ENCODE assay signal across 26 mouse cellular contexts in genomic region chr4:136892371-136892770, GRCm38 (mm10). TPM values are rescaled to one million over a fixed set of nuclear protein-coding genes. Genes with fewer than 3 reads are reported as not detected.
DNase-seq lines count a peak whose midpoint lies in the region; ATAC-seq and TF ChIP-seq lines count a peak whose summit lies in the region.
"Had no signal": no experiment of that assay in that cellular context is flagged by ENCODE, and none has a peak within 500 bp of the region (broad histone marks: within the 10 kb centered on the region; RNA-seq: fewer than 3 reads in every experiment).

No protein-coding gene starts in this region.

- H3K9ac ChIP-seq in forebrain, embryonic 16.5 days (replicated peaks; ENCODE audit: low read depth, low read length), result 0 out of 2 replicates have a peak overlapping the region, but pooled peaks have one; percentile 5
- no peak overlapping the region for H3K9ac ChIP-seq in forebrain, embryonic 13.5 days
- H3K9ac ChIP-seq in hindbrain, postnatal 0 days (replicated peaks; ENCODE audit: low read length), result 0 out of 2 replicates have a peak overlapping the region, but pooled peaks have one; percentile 1
- H3K9ac ChIP-seq: liver, embryonic 15.5 days; midbrain, embryonic 15.5 days; neural tube, embryonic 15.5 days had no signal

- no peaks in the 10 kb centered on the region for H3K9me3 ChIP-seq in forebrain, embryonic 16.5 days (ENCODE audit: control insufficient read depth, low read length)
- no peaks in the 10 kb centered on the region for H3K9me3 ChIP-seq in forebrain, embryonic 13.5 days (replicated peaks)
- H3K9me3 ChIP-seq in hindbrain, postnatal 0 days (ENCODE audit: low read length), result no peaks in the 10 kb centered on the region
- H3K9me3 ChIP-seq in hindbrain, embryonic 10.5 days, result no peaks in the 10 kb centered on the region
- no peaks in the 10 kb centered on the region for H3K9me3 ChIP-seq in megakaryocyte, embryonic 14.5 days
- H3K9me3 ChIP-seq: heart, embryonic 10.5 days; limb, embryonic 10.5 days; liver, embryonic 15.5 days; midbrain, embryonic 15.5 days; neural tube, embryonic 15.5 days had no signal

- no peak overlapping the region for H3K4me2 ChIP-seq in forebrain, embryonic 16.5 days (ENCODE audit: low read length)
- no peak overlapping the region for H3K4me2 ChIP-seq in forebrain, embryonic 13.5 days
- H3K4me2 ChIP-seq in hindbrain, postnatal 0 days (ENCODE audit: low read depth, low read length), result no peak overlapping the region
- H3K4me2 ChIP-seq: liver, embryonic 15.5 days; midbrain, embryonic 15.5 days; neural tube, embryonic 15.5 days had no signal

- DNase-seq in hindbrain, postnatal 0 days (ENCODE audit: low spot score), result no peak
- DNase-seq in hindbrain, embryonic 10.5 days (ENCODE audit: low spot score), result no peak
- DNase-seq in urinary bladder, postnatal 4 days (ENCODE audit: low spot score in 2 of 2), result no peak
- DNase-seq: adrenal gland, adult 8-10 months; cerebellum, adult 11 months; cerebellum, postnatal 10 days; gastrocnemius, postnatal 14 days; kidney, adult 18-20 months; kidney, postnatal 14 days; lung, postnatal 10 days; right cerebral cortex, postnatal 14 days; thymus, postnatal 25 days had no signal

- H3K4me3 ChIP-seq in forebrain, embryonic 16.5 days (replicated peaks; ENCODE audit: low read length), result no peak overlapping the region
- H3K4me3 ChIP-seq in forebrain, embryonic 13.5 days, result no peak overlapping the region
- no peak overlapping the region for H3K4me3 ChIP-seq in hindbrain, postnatal 0 days (ENCODE audit: low read length)
- no peak overlapping the region for H3K4me3 ChIP-seq in hindbrain, embryonic 10.5 days
- H3K4me3 ChIP-seq in megakaryocyte, embryonic 14.5 days (replicated peaks), result peak overlapping the region; percentile 60
- peak overlapping the region; percentile 71 for H3K4me3 ChIP-seq in macrophage (ENCODE audit: inconsistent target)
- H3K4me3 ChIP-seq: heart, embryonic 10.5 days; limb, embryonic 10.5 days; liver, embryonic 15.5 days; midbrain, embryonic 15.5 days; neural tube, embryonic 15.5 days had no signal

- no peak for TF ChIP-seq CTCF in hindbrain, postnatal 0 days (IDR thresholded peaks at IDR 0.05; ENCODE audit: low read depth)

- H3K4me1 ChIP-seq in forebrain, embryonic 16.5 days (replicated peaks; ENCODE audit: control insufficient read depth, insufficient read depth, low read length), result peaks cover 4% of the 10 kb centered on the region; the same call in 1 of the 2 replicates
- peaks cover 7% of the 10 kb centered on the region for H3K4me1 ChIP-seq in forebrain, embryonic 13.5 days
- no peaks in the 10 kb centered on the region for H3K4me1 ChIP-seq in hindbrain, postnatal 0 days (ENCODE audit: insufficient read depth, low read length)
- H3K4me1 ChIP-seq in hindbrain, embryonic 10.5 days (replicated peaks), result peaks cover 21% of the 10 kb centered on the region
- H3K4me1 ChIP-seq in megakaryocyte, embryonic 14.5 days, result peaks cover 39% of the 10 kb centered on the region
- H3K4me1 ChIP-seq: liver, embryonic 15.5 days had no signal

- WGBS in forebrain, embryonic 16.5 days, result 58% methylated on average over 7 of the region's 7 CpGs
- 70% methylated on average over 7 of the region's 7 CpGs for WGBS in forebrain, embryonic 13.5 days
- WGBS in hindbrain, postnatal 0 days, result 51% methylated on average over 7 of the region's 7 CpGs
- 66% methylated on average over 7 of the region's 7 CpGs for WGBS in hindbrain, embryonic 10.5 days
- 55% methylated on average over 7 of the region's 7 CpGs for WGBS in macrophage (ENCODE audit: missing documents)

- H3K27me3 ChIP-seq in forebrain, embryonic 16.5 days (replicated peaks; ENCODE audit: control insufficient read depth, insufficient read depth, low read length), result peaks cover 20% of the 10 kb centered on the region
- H3K27me3 ChIP-seq in forebrain, embryonic 13.5 days, result peaks cover 53% of the 10 kb centered on the region
- H3K27me3 ChIP-seq in hindbrain, postnatal 0 days (ENCODE audit: insufficient read depth, low read length), result peaks cover 9% of the 10 kb centered on the region
- H3K27me3 ChIP-seq in hindbrain, embryonic 10.5 days (ENCODE audit: insufficient read depth, poor library complexity, severe bottlenecking), result peaks cover 72% of the 10 kb centered on the region
- H3K27me3 ChIP-seq in megakaryocyte, embryonic 14.5 days (replicated peaks), result peaks cover 92% of the 10 kb centered on the region

- H3K79me2 ChIP-seq in macrophage (ENCODE audit: inconsistent target), result peaks cover 78% of the 10 kb centered on the region

- no peak overlapping the region for H3K27ac ChIP-seq in forebrain, embryonic 16.5 days (ENCODE audit: low read length)
- no peak overlapping the region for H3K27ac ChIP-seq in forebrain, embryonic 13.5 days
- H3K27ac ChIP-seq in hindbrain, postnatal 0 days, result no peak overlapping the region
- no peak overlapping the region for H3K27ac ChIP-seq in hindbrain, embryonic 10.5 days
- H3K27ac ChIP-seq in macrophage, result peak overlapping the region; percentile 98
- H3K27ac ChIP-seq: heart, embryonic 10.5 days; limb, embryonic 10.5 days; liver, embryonic 15.5 days; midbrain, embryonic 15.5 days; neural tube, embryonic 15.5 days had no signal

- H3K36me3 ChIP-seq in forebrain, embryonic 16.5 days (ENCODE audit: control insufficient read depth, insufficient read depth), result no peaks in the 10 kb centered on the region
- no peaks in the 10 kb centered on the region for H3K36me3 ChIP-seq in forebrain, embryonic 13.5 days (ENCODE audit: poor library complexity, severe bottlenecking)
- H3K36me3 ChIP-seq in hindbrain, postnatal 0 days (ENCODE audit: insufficient read depth, low read length), result no peaks in the 10 kb centered on the region
- H3K36me3 ChIP-seq in hindbrain, embryonic 10.5 days, result no peaks in the 10 kb centered on the region
- H3K36me3 ChIP-seq in megakaryocyte, embryonic 14.5 days (replicated peaks; ENCODE audit: low read length), result no peaks in the 10 kb centered on the region
- no peaks in the 10 kb centered on the region; the same call in 1 of the 2 replicates for H3K36me3 ChIP-seq in macrophage (ENCODE audit: inconsistent target)
- H3K36me3 ChIP-seq: heart, embryonic 10.5 days; limb, embryonic 10.5 days; liver, embryonic 15.5 days; midbrain, embryonic 15.5 days; neural tube, embryonic 15.5 days had no signal

- ATAC-seq in forebrain, embryonic 16.5 days, result no peak
- no peak for ATAC-seq in forebrain, embryonic 13.5 days
- ATAC-seq in hindbrain, postnatal 0 days, result no peak
- ATAC-seq in megakaryocyte, adult 5-6 weeks (ENCODE audit: poor library complexity, severe bottlenecking), result no peak
- ATAC-seq: CD4-positive, CD25-positive, alpha-beta regulatory T cell, adult 4 months; midbrain, embryonic 15.5 days; Patski had no signal

RNA-seq across cellular contexts. Expression of gene C1qc, which starts 0.5 kb away (rescaled TPM):
- 13.9 and 17.6 TPM in 2 replicates for polyA plus RNA-seq in forebrain, embryonic 16.5 days (2015; fragmentation: Nextera tagmentation; extraction: Ambion mirVana)
- 8.0 and 8.3 TPM in 2 replicates for polyA plus RNA-seq in forebrain, embryonic 13.5 days (2015; fragmentation: Nextera tagmentation; extraction: Ambion mirVana)
- 71.8 and 90.1 TPM in 2 replicates for total RNA-seq in hindbrain, postnatal 0 days (2014; rRNA removed)
- polyA plus RNA-seq in hindbrain, postnatal 0 days (2015; fragmentation: Nextera tagmentation; extraction: Ambion mirVana), result 47.1 and 48.3 TPM in 2 replicates
- polyA plus RNA-seq in hindbrain, embryonic 10.5 days (2016; fragmentation: Nextera tagmentation; extraction: Ambion mirVana), result 7.5 and 18.5 TPM in 2 replicates
- 141 and 357 TPM in 2 replicates for polyA plus RNA-seq in megakaryocyte, embryonic 14.5 days (2012; ENCODE audit: insufficient read depth, low replicate concordance)
- 0.98 and 1.4 TPM in 2 replicates for total RNA-seq in megakaryocyte, adult 5-6 weeks (2015)
- 0.53 and 0.62 TPM in 2 replicates for total RNA-seq in megakaryocyte, adult 5-6 weeks (2017)
- total RNA-seq in macrophage (2018; cell fraction: chromatin; rRNA removed), result 100 to 1,000 TPM in 25 of 26 experiments, 10 to 100 TPM in 1; 95.1 to 327 (median 211) TPM
- total RNA-seq in macrophage (2018; cell fraction: cytosol; rRNA removed), result 1,000 to 10,000 TPM; 1,563 to 2,828 (median 2,236) TPM
- 1,000 to 10,000 TPM in 15 of 26 experiments, 100 to 1,000 TPM in 11; 316 to 2,031 (median 1,090) TPM for total RNA-seq in macrophage (2018; cell fraction: nucleus; rRNA removed)
- 1,305 to 3,254 TPM (median 2,696 TPM) in 3 replicates for polyA plus RNA-seq in macrophage (2018)
- total RNA-seq: ES-E14; megakaryocyte-erythroid progenitor cell, adult 5-6 weeks had no signal
- polyA plus RNA-seq: Patski had no signal

RNA-seq across cellular contexts. Expression of gene C1qa, which starts 6.2 kb away (rescaled TPM):
- polyA plus RNA-seq in forebrain, embryonic 16.5 days (2015; fragmentation: Nextera tagmentation; extraction: Ambion mirVana), result 16.8 and 24.6 TPM in 2 replicates
- 10.6 and 12.0 TPM in 2 replicates for polyA plus RNA-seq in forebrain, embryonic 13.5 days (2015; fragmentation: Nextera tagmentation; extraction: Ambion mirVana)
- total RNA-seq in hindbrain, postnatal 0 days (2014; rRNA removed), result 49.6 and 55.4 TPM in 2 replicates
- 48.4 and 49.9 TPM in 2 replicates for polyA plus RNA-seq in hindbrain, postnatal 0 days (2015; fragmentation: Nextera tagmentation; extraction: Ambion mirVana)
- polyA plus RNA-seq in hindbrain, embryonic 10.5 days (2016; fragmentation: Nextera tagmentation; extraction: Ambion mirVana), result 4.8 and 10.8 TPM in 2 replicates
- polyA plus RNA-seq in megakaryocyte, embryonic 14.5 days (2012; ENCODE audit: insufficient read depth, low replicate concordance), result 12.9 and 134 TPM in 2 replicates
- 1.0 and 2.3 TPM in 2 replicates for total RNA-seq in megakaryocyte, adult 5-6 weeks (2015)
- 0.29 and 1.0 TPM in 2 replicates for total RNA-seq in megakaryocyte, adult 5-6 weeks (2017)
- total RNA-seq in macrophage (2018; cell fraction: chromatin; rRNA removed), result 10 to 100 TPM in 23 of 26 experiments, 1 to 10 TPM in 3; 8.0 to 92.5 (median 31.4) TPM
- 100 to 1,000 TPM; 148 to 990 (median 381) TPM for total RNA-seq in macrophage (2018; cell fraction: cytosol; rRNA removed)
- total RNA-seq in macrophage (2018; cell fraction: nucleus; rRNA removed), result 1,000 to 10,000 TPM in 1 of 26 experiments, 100 to 1,000 TPM in 23, 10 to 100 TPM in 2; 52.4 to 1,188 (median 312) TPM
- polyA plus RNA-seq in macrophage (2018), result 239 to 760 TPM (median 518 TPM) in 3 replicates
- total RNA-seq: ES-E14; megakaryocyte-erythroid progenitor cell, adult 5-6 weeks had no signal
- polyA plus RNA-seq: Patski had no signal

RNA-seq across cellular contexts. Expression of gene C1qb, which starts 6.4 kb away (rescaled TPM):
- polyA plus RNA-seq in forebrain, embryonic 16.5 days (2015; fragmentation: Nextera tagmentation; extraction: Ambion mirVana), result 24.1 and 32.0 TPM in 2 replicates
- 19.1 and 20.4 TPM in 2 replicates for polyA plus RNA-seq in forebrain, embryonic 13.5 days (2015; fragmentation: Nextera tagmentation; extraction: Ambion mirVana)
- 65.5 and 72.0 TPM in 2 replicates for total RNA-seq in hindbrain, postnatal 0 days (2014; rRNA removed)
- polyA plus RNA-seq in hindbrain, postnatal 0 days (2015; fragmentation: Nextera tagmentation; extraction: Ambion mirVana), result 75.8 and 79.7 TPM in 2 replicates
- 23.4 and 38.4 TPM in 2 replicates for polyA plus RNA-seq in hindbrain, embryonic 10.5 days (2016; fragmentation: Nextera tagmentation; extraction: Ambion mirVana)
- polyA plus RNA-seq in megakaryocyte, embryonic 14.5 days (2012; ENCODE audit: insufficient read depth, low replicate concordance), result 57.3 and 199 TPM in 2 replicates
- 2.2 and 3.3 TPM in 2 replicates for total RNA-seq in megakaryocyte, adult 5-6 weeks (2015)
- 1.9 and 2.2 TPM in 2 replicates for total RNA-seq in megakaryocyte, adult 5-6 weeks (2017)
- total RNA-seq in macrophage (2018; cell fraction: chromatin; rRNA removed), result 100 to 1,000 TPM; 113 to 414 (median 234) TPM
- total RNA-seq in macrophage (2018; cell fraction: cytosol; rRNA removed), result 1,000 to 10,000 TPM; 2,302 to 3,667 (median 3,163) TPM
- total RNA-seq in macrophage (2018; cell fraction: nucleus; rRNA removed), result 1,000 to 10,000 TPM in 23 of 26 experiments, 100 to 1,000 TPM in 3; 409 to 2,296 (median 1,392) TPM
- polyA plus RNA-seq in macrophage (2018), result 3,433 to 4,548 TPM (median 3,856 TPM) in 3 replicates
- total RNA-seq: ES-E14; megakaryocyte-erythroid progenitor cell, adult 5-6 weeks had no signal
- polyA plus RNA-seq: Patski had no signal

RNA-seq across cellular contexts. Expression of gene Ephb2, which starts 56.6 kb away (rescaled TPM):
- polyA plus RNA-seq in forebrain, embryonic 16.5 days (2015; fragmentation: Nextera tagmentation; extraction: Ambion mirVana), result 12.3 and 13.1 TPM in 2 replicates
- polyA plus RNA-seq in forebrain, embryonic 13.5 days (2015; fragmentation: Nextera tagmentation; extraction: Ambion mirVana), result 10.7 and 12.7 TPM in 2 replicates
- total RNA-seq in hindbrain, postnatal 0 days (2014; rRNA removed), result 136 and 150 TPM in 2 replicates
- 12.6 and 13.0 TPM in 2 replicates for polyA plus RNA-seq in hindbrain, postnatal 0 days (2015; fragmentation: Nextera tagmentation; extraction: Ambion mirVana)
- 13.4 and 21.5 TPM in 2 replicates for polyA plus RNA-seq in hindbrain, embryonic 10.5 days (2016; fragmentation: Nextera tagmentation; extraction: Ambion mirVana)
- polyA plus RNA-seq in megakaryocyte, embryonic 14.5 days (2012; ENCODE audit: insufficient read depth, low replicate concordance), result 0.20 TPM in 1 of 2 replicates, not detected in the other
- total RNA-seq in megakaryocyte, adult 5-6 weeks (2015), result 1.1 and 1.4 TPM in 2 replicates
- 0.77 and 1.2 TPM in 2 replicates for total RNA-seq in megakaryocyte, adult 5-6 weeks (2017)
- 1 to 10 TPM in 1 of 26 experiments, under 1 TPM in 5, not detected in 20; 0.19 to 2.6 (median 0.41) TPM for total RNA-seq in macrophage (2018; cell fraction: chromatin; rRNA removed)
- total RNA-seq in macrophage (2018; cell fraction: cytosol; rRNA removed), result under 1 TPM in 22 of 26 experiments, not detected in 4; under 0.01 to 0.28 (median 0.08) TPM
- total RNA-seq in macrophage (2018; cell fraction: nucleus; rRNA removed), result under 1 TPM in 10 of 26 experiments, not detected in 16; 0.10 to 0.75 (median 0.22) TPM
- 0.07 to 0.10 TPM in 2 of 3 replicates, not detected in the other for polyA plus RNA-seq in macrophage (2018)
- polyA plus RNA-seq: CD4-positive, CD25-positive, alpha-beta regulatory T cell, adult 4 months had no signal

Comparison
In these comparisons a context has a peak if more than half of its experiments do, and no peak if none do; other contexts are left out.
1. H3K4me3 ChIP-seq: peak in megakaryocyte, embryonic 14.5 days (single experiment) and macrophage (single experiment); none in forebrain, embryonic 16.5 days (single experiment), forebrain, embryonic 13.5 days (single experiment), hindbrain, postnatal 0 days (single experiment) and hindbrain, embryonic 10.5 days (single experiment).
2. RNA of gene C1qb, which starts 6.4 kb away (polyA plus RNA-seq): 3,433 to 4,548 TPM in macrophage; 57.3 to 199 TPM in megakaryocyte, embryonic 14.5 days, 75.8 to 79.7 TPM in hindbrain, postnatal 0 days, 23.4 to 38.4 TPM in hindbrain, embryonic 10.5 days, 24.1 to 32.0 TPM in forebrain, embryonic 16.5 days and 19.1 to 20.4 TPM in forebrain, embryonic 13.5 days; every median in the first group is over 10 times any median in the second.